Mouse (Mus musculus) left cerebral cortex, adult 2 months (tissue): ENCODE results near the gene 2310050C09Rik. TPM values are rescaled to one million over a fixed set of nuclear protein-coding genes. Genes with fewer than 3 reads are reported as not detected.
A peak's percentile ranks its signal among the peaks of the same experiment; 100 is the strongest.

Experiments
- DNase-seq, 2 experiments: peaks; one replicate each; pipeline ENCODE4 v3.0.0; 2021 to 2022; ENCODE audit warnings: low spot score in 2 of 2, mixed read lengths in 1 of 2; ENCODE audit errors: extremely low spot score in 1 of 2
- H3K27ac ChIP-seq: fragments of 200-600 bp; 2 replicates; pipeline ENCODE4 v1.8.1; 2022
- H3K4me3 ChIP-seq: fragments of 200-600 bp; 2 replicates; pipeline ENCODE4 v1.8.1; 2022
- CTCF ChIP-seq: fragments of 200-600 bp; IDR thresholded peaks from 2 replicates; pipeline ENCODE4 v1.8.1; 2022; ENCODE audit warnings: antibody characterized with exemption, mild to moderate bottlenecking, moderate library complexity
- intact Hi-C: fragments of 180-260 bp; cut with DNase I; formaldehyde crosslinking; loops from one replicate; pipeline ENCODE4 v1.15.1; 2025
- long read RNA-seq, 2 experiments: library from polyadenylated mRNA; stranded (forward); transcript quantifications; one replicate each; pipeline ENCODE4 v2.0.0; 2021; ENCODE audit warnings: borderline mapping rate in 2 of 2
- total RNA-seq, 2 experiments: library from RNA; stranded (reverse); gene quantifications; 2 replicates each; pipeline ENCODE4 v1.2.3; 2021

The 2310050C09Rik gene
- total RNA-seq = not detected
- long read RNA-seq, experiment 1 = 0 reads
- long read RNA-seq, experiment 2 = 0 reads

GRCm38 (mm10) chr3:92870116-92870515, at the start of gene 2310050C09Rik:
TSS of gene 2310050C09Rik (minus strand) at chr3:92870216.
- Histone ChIP-seq H3K4me3 (no peak within 1 kb of the TSS), H3K27ac (no peak within 1 kb of the TSS)
- DNase-seq = no peak
- TF ChIP-seq CTCF = no peak
- intact Hi-C loops = no loop called here

DNA sequence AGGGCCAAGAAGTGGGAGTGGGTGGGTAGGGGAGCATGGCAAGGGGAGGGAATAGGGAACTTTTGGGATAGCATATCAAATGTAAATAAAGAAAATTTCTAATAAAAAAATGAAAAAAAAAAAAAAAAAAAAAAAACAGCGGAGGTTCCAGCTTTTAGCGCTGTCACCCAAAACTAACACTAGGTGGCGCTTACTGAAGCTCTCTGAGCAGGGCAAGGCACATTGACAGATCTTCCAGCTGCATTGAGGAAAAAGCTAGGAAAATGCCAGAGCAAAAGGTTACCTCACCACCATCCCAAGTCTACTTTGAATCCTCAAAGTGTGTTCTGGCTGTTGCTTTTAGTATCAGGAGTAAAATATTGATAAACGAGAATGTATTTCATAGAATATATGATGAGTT, 37.6 kb upstream of the 2310050C09Rik start:
- H3K4me3 ChIP-seq = no peak overlapping the region
- H3K27ac ChIP-seq = no peak overlapping the region
- DNase-seq = peak in 1 of 2 experiments; percentile 15
- intact Hi-C loops = loop anchor here (1.0 to 10.0 kb wide), 3 partner anchors 124 to 587 kb away; no protein-coding TSS in a partner anchor
- peak; percentile 73 for TF ChIP-seq CTCF

GRCm38 (mm10) chr3:92905182-92905581, 35.2 kb upstream of the 2310050C09Rik start:
- H3K27ac ChIP-seq = no peak overlapping the region
- intact Hi-C loops = loop anchor here (10.0 kb wide), 2 partner anchors 340 to 590 kb away; no protein-coding TSS in a partner anchor
- no peak overlapping the region for H3K4me3 ChIP-seq
- TF ChIP-seq CTCF = no peak
- DNase-seq = no peak

- intact Hi-C loops = loop anchor here (2.0 to 10.0 kb wide), 5 partner anchors 79 to 751 kb away; partner anchors contain the start of gene Lce1g
- H3K27ac ChIP-seq = no peak overlapping the region
- TF ChIP-seq CTCF = peak; percentile 47
- DNase-seq = no peak
- H3K4me3 ChIP-seq = no peak overlapping the region
These were observed 33.6 kb upstream of the 2310050C09Rik start for GRCm38 (mm10) chr3:92903640-92904039.

DNA sequence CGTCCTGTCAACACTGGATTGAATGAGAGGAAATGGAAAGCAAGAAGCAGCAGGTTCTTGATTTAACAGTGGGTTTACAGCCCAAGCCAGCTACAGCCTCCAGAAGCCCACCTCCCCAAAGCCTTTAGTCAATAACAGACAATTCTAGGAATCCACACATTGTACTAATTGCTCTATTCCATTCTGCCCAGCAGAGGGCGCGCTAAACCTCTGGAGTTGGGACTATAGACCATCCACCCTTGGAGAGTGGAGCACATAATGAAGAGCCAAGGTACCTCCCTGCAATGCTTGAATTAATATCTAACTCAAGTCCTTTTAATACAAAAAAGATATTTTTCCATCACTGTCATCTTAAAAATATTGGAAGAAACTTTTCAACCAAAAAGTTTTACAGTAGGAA, 33.0 kb upstream of the 2310050C09Rik start:
- peak; percentile 69 for TF ChIP-seq CTCF
- intact Hi-C loops = loop anchor here (2.0 to 10.0 kb wide), 5 partner anchors 78 to 751 kb away; partner anchors contain the start of gene Lce1g
- peak; percentile 13 to 52 for DNase-seq
- Histone ChIP-seq H3K27ac (no peak overlapping the region), H3K4me3 (no peak overlapping the region)

- DNase-seq = no peak
- no peak for TF ChIP-seq CTCF
- H3K4me3 ChIP-seq = no peak overlapping the region
- intact Hi-C loops = no loop called here
- H3K27ac ChIP-seq = no peak overlapping the region
These were observed 24.5 kb upstream of the 2310050C09Rik start for GRCm38 (mm10) chr3:92894489-92894888.

DNA sequence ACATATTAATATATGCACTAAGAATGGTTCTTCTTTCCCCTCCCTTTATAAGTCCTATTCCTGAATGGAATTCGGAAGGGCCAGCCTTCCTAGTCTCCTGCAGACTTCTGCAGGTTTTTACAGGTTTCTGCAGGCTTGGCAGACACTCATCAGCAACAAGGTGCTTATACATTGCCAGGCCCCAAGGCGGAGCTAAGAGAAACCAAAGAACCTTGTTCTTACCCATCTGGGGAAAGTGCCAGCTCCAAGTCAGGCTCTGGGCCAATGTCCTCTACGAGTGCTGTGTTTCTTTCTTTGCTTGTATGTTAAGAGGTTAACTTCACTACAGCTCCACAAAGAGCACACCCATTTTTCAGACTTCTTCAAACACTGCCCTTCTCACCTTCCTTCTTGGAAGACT, 24.0 kb upstream of the 2310050C09Rik start:
- Histone ChIP-seq H3K27ac (no peak overlapping the region), H3K4me3 (no peak overlapping the region)
- intact Hi-C loops = no loop called here
- TF ChIP-seq CTCF = no peak
- no peak for DNase-seq

DNA sequence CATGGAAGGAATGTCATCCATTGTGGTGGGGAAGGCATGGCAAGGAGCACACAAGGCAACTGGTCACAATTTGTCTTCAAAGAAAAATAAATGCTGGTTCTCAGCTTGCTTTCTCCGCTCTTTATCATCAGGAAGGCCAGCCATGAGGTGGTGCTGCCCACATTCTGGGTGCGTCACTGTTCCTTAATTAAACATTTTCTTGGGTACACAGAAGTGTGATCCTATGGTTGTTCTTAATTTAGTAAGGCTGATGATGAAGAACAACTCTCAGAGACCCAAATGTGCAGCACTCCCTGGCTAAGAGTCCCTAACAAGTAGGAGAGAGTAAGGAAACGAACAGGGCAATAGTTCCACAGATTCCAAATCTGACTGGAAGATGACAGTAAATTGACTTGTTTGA, 4.2 kb upstream of the 2310050C09Rik start:
- no peak for TF ChIP-seq CTCF
- intact Hi-C loops = no loop called here
- no peak overlapping the region for H3K4me3 ChIP-seq
- H3K27ac ChIP-seq = no peak overlapping the region
- DNase-seq = peak in 1 of 2 experiments; percentile 14

- Histone ChIP-seq H3K4me3 (no peak within 1 kb of the TSS), H3K27ac (no peak within 1 kb of the TSS)
- intact Hi-C loops = no loop called here
- TF ChIP-seq CTCF = no peak
- DNase-seq = no peak
These were observed 18.8 kb downstream of the 2310050C09Rik start, which contains the start of gene Lce1l for GRCm38 (mm10) chr3:92851186-92851585. TSS of gene Lce1l (minus strand) at chr3:92851286.

DNA sequence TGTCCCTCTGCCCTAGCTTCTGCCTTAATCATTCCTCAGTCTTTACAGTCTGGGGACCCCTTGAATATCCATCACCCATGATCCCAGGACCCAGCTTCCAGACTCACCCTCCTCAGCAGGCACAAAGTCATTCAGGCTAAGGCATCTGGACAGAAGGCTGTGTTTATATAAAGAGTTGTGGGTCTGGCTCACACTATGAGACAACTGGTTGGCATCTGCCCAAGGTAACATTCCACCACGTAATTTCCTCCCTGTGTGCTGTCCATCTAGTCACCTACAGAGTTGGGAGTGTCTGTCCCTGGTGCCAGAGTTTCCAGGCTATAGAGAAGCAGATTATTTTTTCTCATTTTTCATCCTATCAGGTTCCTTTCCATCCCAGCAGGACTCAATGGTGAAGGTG, 42.9 kb downstream of the 2310050C09Rik start, which contains the start of gene Kprp:
TSS of gene Kprp (minus strand) at position 140 of the 400 bp plus-strand sequence.
- DNase-seq = no peak
- intact Hi-C loops = no loop called here
- Histone ChIP-seq H3K4me3 (no peak within 1 kb of the TSS), H3K27ac (no peak within 1 kb of the TSS)
- TF ChIP-seq CTCF = no peak

GRCm38 (mm10) chr3:92825808-92826207, 44.2 kb downstream of the 2310050C09Rik start:
- H3K4me3 ChIP-seq = no peak overlapping the region
- intact Hi-C loops = loop anchor here (2.0 kb wide), 1 partner anchor 77 kb away; no protein-coding TSS in a partner anchor
- H3K27ac ChIP-seq = no peak overlapping the region
- DNase-seq = no peak
- TF ChIP-seq CTCF = peak; percentile 23

Other genes starting within 250 kb of the 2310050C09Rik start
- gene Lce6a, start 248.6 kb downstream of the 2310050C09Rik start, total RNA-seq = not detected
- not detected for gene Lce1a1, start 221.9 kb downstream of the 2310050C09Rik start, total RNA-seq
- not detected for gene Lce1b, start 213.3 kb downstream of the 2310050C09Rik start, total RNA-seq
- not detected for gene Lce1a2, start 199.9 kb downstream of the 2310050C09Rik start, total RNA-seq
- not detected for gene Lce1c, start 191.0 kb downstream of the 2310050C09Rik start, total RNA-seq
- gene Lce1d, start 183.0 kb downstream of the 2310050C09Rik start, total RNA-seq = not detected
- gene Lce1e, start 161.1 kb downstream of the 2310050C09Rik start, total RNA-seq = not detected
- not detected for gene Lce1f, start 149.9 kb downstream of the 2310050C09Rik start, total RNA-seq
- gene Gm38119, start 131.1 kb downstream of the 2310050C09Rik start, total RNA-seq = not detected
- gene Lce1g, start 117.9 kb downstream of the 2310050C09Rik start, total RNA-seq = not detected
- not detected for gene Lce1h, start 105.2 kb downstream of the 2310050C09Rik start, total RNA-seq
- gene Lce1i, start 91.3 kb downstream of the 2310050C09Rik start, total RNA-seq = not detected
- not detected for gene Lce1j, start 79.7 kb downstream of the 2310050C09Rik start, total RNA-seq
- not detected for gene Lce1k, start 62.3 kb downstream of the 2310050C09Rik start, total RNA-seq
- gene Kprp, start 43.0 kb downstream of the 2310050C09Rik start, total RNA-seq = not detected
- gene Lce1l, start 18.9 kb downstream of the 2310050C09Rik start, total RNA-seq = not detected
- gene Lce3a, start 56.0 kb upstream of the 2310050C09Rik start, total RNA-seq = not detected
- gene Lce3b, start 62.8 kb upstream of the 2310050C09Rik start, total RNA-seq = not detected
- gene Lce3c, start 74.3 kb upstream of the 2310050C09Rik start, total RNA-seq = not detected
- not detected for gene Lce3d, start 87.2 kb upstream of the 2310050C09Rik start, total RNA-seq
- not detected for gene Lce3e, start 96.8 kb upstream of the 2310050C09Rik start, total RNA-seq
- gene Lce3f, start 122.0 kb upstream of the 2310050C09Rik start, total RNA-seq = not detected
- not detected for gene Crct1, start 145.5 kb upstream of the 2310050C09Rik start, total RNA-seq
- gene Lce1m, start 148.8 kb upstream of the 2310050C09Rik start, total RNA-seq = not detected
- not detected for gene Gm4858, start 198.6 kb upstream of the 2310050C09Rik start, total RNA-seq